Mouse (Mus musculus) NIH3T3 (cell line): Measurements from ENCODE around the gene Syn3.
"Not testable (repeated sequence)": the region's sequence is repeated elsewhere in the genome, so short reads cannot be mapped to it uniquely, and the experiment has no call there.

Experiments
- DNase-seq: peaks from one replicate; pipeline ENCODE4 v3.0.0-alpha.2; 2012; ENCODE audit warnings: low read depth

Gene Syn3

GRCm38 (mm10) chr10:86418345-86418744 is 80.4 kb downstream of the Syn3 start:
- peak; percentile 30 for DNase-seq

- peak; percentile 77 for DNase-seq
Observed at GRCm38 (mm10) chr10:86416806-86417205, 81.9 kb downstream of the Syn3 start.

- DNase-seq, result peak; percentile 56
Observed at GRCm38 (mm10) chr10:86410868-86411267, 87.8 kb downstream of the Syn3 start.

- peak; percentile 39 for DNase-seq
Observed at GRCm38 (mm10) chr10:86406952-86407351, 91.7 kb downstream of the Syn3 start.

GRCm38 (mm10) chr10:86398347-86398720 is 100.4 kb downstream of the Syn3 start:
- no peak for DNase-seq

GRCm38 (mm10) chr10:86397577-86398346 is 100.9 kb downstream of the Syn3 start:
- peak; percentile 68 for DNase-seq

GRCm38 (mm10) chr10:86392399-86392798 is 106.3 kb downstream of the Syn3 start:
- no peak for DNase-seq

- peak; percentile 67 for DNase-seq
Observed at GRCm38 (mm10) chr10:86389913-86390312, 108.8 kb downstream of the Syn3 start.

GRCm38 (mm10) chr10:86389357-86389756 is 109.3 kb downstream of the Syn3 start:
- DNase-seq, result no peak

- DNase-seq, result no peak
Observed at GRCm38 (mm10) chr10:86388803-86389202, 109.9 kb downstream of the Syn3 start.

GRCm38 (mm10) chr10:86387821-86388440 is 110.8 kb downstream of the Syn3 start:
- DNase-seq, result peak; percentile 49

- no peak for DNase-seq
Observed at GRCm38 (mm10) chr10:86386232-86386631, 112.5 kb downstream of the Syn3 start.

- DNase-seq, result no peak
Observed at GRCm38 (mm10) chr10:86385656-86386055, 113.0 kb downstream of the Syn3 start.

GRCm38 (mm10) chr10:86384655-86385054 is 114.0 kb downstream of the Syn3 start:
- no peak for DNase-seq

- no peak for DNase-seq
Observed at GRCm38 (mm10) chr10:86381922-86382260, 116.8 kb downstream of the Syn3 start.

- DNase-seq, result no peak
Observed at GRCm38 (mm10) chr10:86381150-86381921, 117.4 kb downstream of the Syn3 start.

- DNase-seq, result no peak
Observed at GRCm38 (mm10) chr10:86380626-86381025, 118.1 kb downstream of the Syn3 start.

- DNase-seq, result not testable (repeated sequence)
Observed at GRCm38 (mm10) chr10:86378803-86379202, 119.9 kb downstream of the Syn3 start.

GRCm38 (mm10) chr10:86376392-86377185 is 122.1 kb downstream of the Syn3 start:
- peak; percentile 73 for DNase-seq

- no peak for DNase-seq
Observed at GRCm38 (mm10) chr10:86375903-86376302, 122.8 kb downstream of the Syn3 start.

GRCm38 (mm10) chr10:86374061-86374460 is 124.6 kb downstream of the Syn3 start:
- peak; percentile 68 for DNase-seq

- no peak for DNase-seq
Observed at GRCm38 (mm10) chr10:86371561-86371960, 127.1 kb downstream of the Syn3 start.
